Mouse (Mus musculus) hematopoietic stem cell, adult 5-6 weeks (primary cell): ENCODE data around the gene Rmnd5a. TPM values are rescaled to one million over a fixed set of nuclear protein-coding genes. Genes with fewer than 3 reads are reported as not detected.
"Not testable (repeated sequence)": the region's sequence is repeated elsewhere in the genome, so short reads cannot be mapped to it uniquely, and the experiment has no call there.

Experiments
- ATAC-seq, 2 experiments: fragments of 125-278 bp in 1 of 2; replicated peaks in 1 of 2; 2 replicates each; pipeline ENCODE4 v1.8.0; 2016 to 2017; ENCODE audit warnings: inconsistent platforms in 2 of 2, mild to moderate bottlenecking in 2 of 2, moderate number of reproducible peaks in 2 of 2, low read depth in 1 of 2, moderate TSS enrichment in 1 of 2; ENCODE audit not compliant: low FRiP score in 2 of 2, poor library complexity in 2 of 2, severe bottlenecking in 2 of 2, insufficient read depth in 1 of 2, low TSS enrichment in 1 of 2
- total RNA-seq: library from RNA; stranded (forward); fragments of 172-1452, 232-1000 nt; gene quantifications from 2 replicates; pipeline ENCODE4 v1.2.3, GENCODE M21; 2017

Rmnd5a gene
- total RNA-seq: 91.1 and 97.1 TPM in 2 replicates

DNA sequence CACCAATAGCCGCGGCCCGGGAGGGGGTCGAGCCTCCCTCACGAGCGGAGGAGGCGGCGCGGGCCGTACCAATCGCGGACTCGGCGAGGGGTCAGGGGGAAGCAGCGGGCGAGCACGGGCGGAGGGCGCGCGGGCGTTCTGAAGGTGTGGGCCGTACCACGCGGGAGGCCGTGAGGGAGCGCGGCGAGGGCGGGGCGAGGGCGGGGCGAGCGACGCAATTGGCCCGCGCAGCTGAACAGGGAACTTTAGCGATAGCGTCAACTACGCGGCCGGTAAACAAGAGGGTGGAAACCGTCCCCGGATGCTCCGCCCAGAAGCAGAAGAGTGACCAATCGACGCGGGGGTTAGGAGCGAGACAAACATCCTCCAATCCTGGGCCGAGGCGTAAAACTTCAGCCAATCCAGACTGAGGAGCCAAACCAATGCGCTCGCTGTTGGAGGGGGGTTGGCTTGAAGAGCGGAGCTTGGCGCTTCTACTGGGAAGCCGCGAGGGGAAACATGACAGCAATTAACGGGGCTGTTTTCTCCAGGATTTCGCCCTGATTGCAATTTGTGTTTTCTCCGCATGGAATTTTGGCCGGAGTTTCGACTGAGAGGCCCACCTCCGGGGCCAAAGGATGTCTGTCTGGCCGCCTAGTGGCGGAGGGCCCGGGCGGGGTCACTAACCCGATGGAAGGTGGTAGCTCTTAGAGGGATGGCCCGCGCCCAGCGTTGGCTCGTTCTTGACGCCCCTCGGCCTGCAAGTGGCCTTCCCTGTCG lies at the start of gene Rmnd5a:
Gene Rmnd5a (minus strand): TSS at position 146 of the 759 bp plus-strand sequence.
- peak; percentile 92 to 95 for ATAC-seq

DNA sequence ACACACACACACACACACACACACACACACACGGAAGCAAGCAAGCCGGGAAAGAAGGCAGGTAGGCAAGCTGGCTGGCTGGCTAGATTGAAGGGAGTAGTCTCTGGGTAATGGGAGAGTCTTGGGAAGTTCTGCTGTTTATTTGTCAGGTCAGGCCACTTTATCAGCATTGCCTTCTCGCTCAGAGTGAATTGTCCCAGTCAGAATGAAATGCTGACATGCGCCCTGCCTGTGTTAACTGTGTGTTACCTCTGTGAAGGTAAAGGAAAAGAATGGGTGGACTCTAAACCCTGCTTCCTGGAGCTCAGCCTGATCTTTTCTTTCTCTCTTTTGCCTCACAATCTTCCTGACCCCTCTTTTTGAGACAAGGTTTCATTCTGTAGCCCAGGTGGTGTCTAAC lies 47.5 kb upstream of the Rmnd5a start:
- no peak for ATAC-seq

DNA sequence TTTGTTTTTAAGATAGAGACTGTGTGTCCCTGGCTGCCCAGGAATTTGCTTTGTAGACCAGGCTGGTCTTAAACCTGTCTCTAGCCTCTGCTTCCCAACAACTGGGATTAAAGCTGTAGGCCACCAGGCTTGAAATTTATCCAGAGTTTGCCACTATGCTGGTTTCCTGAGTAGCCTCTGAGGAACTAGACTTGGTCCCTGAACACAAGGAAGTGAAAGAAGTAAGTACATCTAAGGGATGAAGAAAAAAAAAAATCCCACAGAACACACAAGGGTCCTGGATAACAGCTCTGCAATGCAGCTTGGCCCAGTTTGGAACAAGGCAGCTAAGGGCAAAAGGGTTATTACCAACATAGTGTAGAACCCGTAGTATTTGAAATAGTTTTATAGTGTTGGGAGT lies 46.4 kb upstream of the Rmnd5a start:
- ATAC-seq: no peak

DNA sequence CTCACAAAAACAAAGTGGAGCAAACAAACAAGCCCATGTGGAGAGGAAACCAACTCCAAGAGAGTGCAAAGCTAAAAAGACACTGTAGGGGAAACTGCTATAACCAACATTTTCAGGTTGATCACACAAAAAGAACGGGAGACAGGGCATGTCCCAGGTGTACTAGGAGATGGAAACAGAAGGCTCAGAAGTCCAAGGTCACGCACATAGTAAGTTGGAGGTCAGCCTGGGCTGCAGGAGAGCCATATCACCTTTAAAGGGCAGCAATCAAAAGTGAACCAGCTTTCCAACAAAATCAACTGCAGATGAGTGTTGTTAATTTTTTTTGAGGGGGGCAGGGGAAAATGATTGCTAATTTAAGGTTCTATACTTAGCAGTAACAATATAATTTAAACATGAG lies 45.8 kb upstream of the Rmnd5a start:
- ATAC-seq: no peak

DNA sequence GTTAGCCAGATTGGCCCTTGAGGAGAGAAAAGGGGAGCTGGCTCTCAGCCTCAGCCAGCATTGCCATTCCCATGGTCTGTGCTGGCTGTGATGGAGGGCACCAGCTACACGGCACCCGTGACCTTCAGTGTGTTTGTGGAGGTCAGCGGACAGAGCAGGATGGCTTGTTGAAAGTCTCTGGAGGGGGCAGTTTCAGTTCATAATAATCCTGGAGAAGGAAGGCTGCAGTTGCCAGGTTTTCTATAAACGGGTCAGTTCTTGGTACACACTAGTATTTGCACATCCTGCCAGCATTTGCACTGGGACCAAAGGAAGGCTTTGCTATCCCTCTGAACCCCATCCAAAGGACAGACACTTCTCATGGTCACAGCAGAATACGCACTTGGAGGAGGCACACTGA lies 44.8 kb upstream of the Rmnd5a start:
- no peak for ATAC-seq

DNA sequence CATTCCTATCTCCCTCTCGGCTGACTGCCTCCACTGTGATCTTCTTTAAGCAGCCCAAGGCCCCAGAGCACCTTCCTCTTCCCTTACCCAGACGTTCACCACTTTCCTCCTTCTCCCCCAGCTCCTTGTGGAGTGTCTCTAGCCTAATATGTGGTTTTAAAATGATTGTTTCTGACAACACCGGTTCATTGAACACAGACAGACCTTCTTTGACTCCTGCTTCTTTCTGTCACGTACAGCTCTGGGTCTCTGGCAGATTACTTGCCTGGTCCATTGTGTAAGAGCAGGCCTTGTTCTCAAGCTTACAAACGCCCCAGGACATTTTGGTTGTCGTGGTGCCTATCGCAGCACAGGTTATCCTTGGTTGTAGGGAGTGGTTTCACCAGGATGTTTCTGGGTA lies 40.7 kb upstream of the Rmnd5a start:
- ATAC-seq: no peak

DNA sequence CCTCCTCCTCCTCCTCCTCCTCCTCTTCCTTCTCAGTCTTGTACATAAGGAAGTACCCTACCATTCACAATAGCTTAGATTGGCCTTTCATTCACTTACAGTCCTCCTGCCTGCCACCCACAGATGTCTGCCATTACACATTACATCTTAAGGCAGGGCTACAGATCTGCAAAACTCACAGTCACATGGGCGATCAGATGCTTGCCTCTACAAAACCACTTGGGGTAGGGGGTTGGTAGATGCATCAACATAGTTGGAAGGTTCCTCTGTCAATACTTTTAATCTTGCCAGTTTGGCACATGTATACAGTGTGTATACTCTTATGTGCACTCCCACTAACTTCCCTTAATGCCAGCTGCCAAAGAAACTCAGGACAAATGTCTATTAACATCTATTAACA lies 39.7 kb upstream of the Rmnd5a start:
- ATAC-seq: no peak

DNA sequence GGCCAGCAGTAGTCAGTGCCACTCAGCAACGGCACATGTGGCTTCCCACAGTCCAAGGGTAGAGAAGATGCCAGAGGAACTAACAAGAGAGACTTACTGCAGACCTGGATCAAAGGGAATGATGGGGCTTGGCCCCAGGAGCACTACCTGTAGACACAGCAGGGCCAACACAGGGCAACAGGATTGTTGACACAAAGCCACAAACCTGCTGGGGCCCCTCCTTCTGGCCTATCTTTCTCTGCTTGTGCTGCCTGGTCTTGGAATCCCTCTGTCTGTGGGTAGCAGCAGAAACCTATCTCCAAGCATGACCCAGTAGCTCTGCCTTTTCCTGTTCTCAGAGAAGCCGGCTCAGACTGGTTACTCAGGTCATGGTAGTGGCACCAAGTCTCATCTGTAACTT lies 39.2 kb upstream of the Rmnd5a start:
- not testable (repeated sequence) for ATAC-seq

DNA sequence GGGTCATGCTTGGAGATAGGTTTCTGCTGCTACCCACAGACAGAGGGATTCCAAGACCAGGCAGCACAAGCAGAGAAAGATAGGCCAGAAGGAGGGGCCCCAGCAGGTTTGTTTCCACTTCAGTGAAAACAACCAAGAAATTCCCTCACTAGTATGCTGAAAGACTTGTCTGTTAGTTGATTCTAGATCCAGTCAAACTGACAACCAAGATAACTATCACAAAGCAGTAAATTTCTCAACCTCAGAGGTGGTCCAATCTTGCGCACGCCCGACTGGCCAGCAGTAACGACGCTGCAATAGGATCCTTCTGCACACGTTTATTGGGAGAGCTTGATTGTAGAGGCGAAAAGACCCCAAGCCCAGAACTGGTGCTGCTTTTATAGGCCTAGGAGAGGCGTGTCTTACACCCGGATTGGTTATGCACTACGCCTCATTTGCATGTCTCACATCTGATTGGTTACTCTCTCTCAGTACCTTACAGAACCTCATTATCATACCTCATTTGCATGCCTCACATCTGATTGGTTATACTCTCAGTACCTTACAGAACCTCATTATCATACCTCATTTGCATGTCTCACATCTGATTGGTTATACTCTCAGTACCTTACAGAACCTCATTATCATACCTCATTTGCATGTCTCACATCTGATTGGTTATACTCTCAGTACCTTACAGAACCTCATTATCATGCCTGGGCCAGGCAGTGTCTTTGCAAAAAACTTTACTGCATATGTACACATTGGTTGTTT lies 38.6 kb upstream of the Rmnd5a start:
- not testable (repeated sequence) for ATAC-seq

DNA sequence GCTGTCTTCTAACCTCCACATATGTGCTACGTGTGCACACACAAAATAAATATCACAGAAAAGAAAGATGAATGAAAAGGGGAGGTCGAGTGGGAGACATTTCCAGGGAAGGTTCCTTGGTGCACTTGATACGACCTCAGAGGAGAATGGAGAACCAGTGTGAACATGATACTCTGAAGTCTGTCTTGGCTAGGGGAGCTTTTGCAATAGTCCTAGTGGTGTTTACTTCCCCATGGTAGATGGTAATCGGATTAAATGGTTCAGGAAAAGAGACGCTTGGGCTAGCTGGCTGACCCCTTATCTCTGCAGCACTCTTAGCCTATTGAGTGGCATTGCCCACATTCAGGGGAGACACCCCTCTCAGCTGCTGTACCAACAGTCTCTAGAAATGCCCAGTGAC lies 36.3 kb upstream of the Rmnd5a start:
- no peak for ATAC-seq

DNA sequence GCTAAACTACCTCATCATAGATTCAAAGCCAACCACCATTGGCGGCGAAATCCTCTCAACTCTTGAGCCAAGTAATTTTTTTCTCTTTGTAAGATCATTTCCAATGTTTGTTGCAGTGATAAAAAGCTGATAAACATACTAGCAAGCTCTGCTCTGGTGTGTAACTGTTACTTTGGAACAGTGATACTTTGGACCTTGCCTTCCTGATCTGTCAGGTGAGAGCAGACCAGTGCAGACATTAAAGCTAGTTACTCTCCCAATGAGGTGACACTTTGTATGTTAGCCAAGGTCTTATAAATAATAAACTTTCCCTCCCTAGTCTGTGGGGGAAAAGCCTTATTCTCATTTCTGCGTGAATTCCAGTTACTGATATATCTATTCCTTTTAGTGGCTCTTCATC lies 35.2 kb upstream of the Rmnd5a start:
- no peak for ATAC-seq

DNA sequence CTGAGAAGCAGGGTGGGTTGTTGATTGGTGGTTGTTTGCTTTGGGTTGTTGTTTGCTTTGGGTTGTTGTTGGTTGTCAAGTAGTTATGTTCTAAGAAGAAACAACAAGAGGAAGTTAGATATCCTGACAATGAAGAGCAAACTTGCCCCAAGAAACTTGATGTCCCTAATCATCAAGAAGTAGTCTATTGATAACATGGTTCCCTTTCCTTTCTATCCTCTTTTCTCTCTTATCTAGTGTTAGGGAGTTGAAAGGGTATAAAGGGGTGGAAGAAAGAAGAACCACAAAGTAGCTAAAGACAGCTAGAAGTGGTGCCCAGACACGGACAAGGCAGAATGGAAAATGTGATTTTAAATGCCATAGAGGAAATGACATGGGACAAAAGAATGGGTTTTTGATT lies 32.3 kb upstream of the Rmnd5a start:
- ATAC-seq: no peak

DNA sequence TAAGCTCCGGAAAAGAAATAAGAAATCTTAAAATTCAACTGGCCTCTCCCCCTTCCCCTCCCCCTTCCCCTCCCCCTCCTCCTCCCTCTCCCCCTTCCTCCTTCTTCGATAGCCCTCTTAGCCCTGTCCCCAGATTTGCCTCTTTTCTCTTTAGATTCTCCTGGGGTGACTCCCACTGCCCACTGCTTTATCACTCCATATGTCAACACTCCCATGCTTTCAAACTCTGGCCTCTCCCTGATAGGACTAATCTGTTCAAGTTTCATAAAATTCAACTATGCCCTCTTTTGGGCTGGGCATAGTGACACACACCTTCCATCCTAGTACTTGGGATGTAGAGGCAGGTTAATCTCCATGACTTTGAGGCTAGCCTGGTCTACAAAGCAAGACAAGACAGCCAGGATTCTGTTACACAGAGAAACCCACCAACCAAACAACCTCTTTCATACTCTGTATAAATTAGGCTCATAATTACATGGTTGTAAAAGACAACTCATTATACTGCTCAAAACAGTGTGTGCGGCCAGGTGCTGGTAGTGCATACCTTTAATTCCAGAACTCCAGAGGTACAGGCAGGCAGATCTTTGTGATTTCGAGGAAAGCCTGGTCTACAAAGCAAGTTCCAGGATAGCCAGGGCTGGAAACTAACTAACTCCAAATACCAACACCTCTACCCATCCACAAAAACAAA lies 31.5 kb upstream of the Rmnd5a start:
- no peak for ATAC-seq

DNA sequence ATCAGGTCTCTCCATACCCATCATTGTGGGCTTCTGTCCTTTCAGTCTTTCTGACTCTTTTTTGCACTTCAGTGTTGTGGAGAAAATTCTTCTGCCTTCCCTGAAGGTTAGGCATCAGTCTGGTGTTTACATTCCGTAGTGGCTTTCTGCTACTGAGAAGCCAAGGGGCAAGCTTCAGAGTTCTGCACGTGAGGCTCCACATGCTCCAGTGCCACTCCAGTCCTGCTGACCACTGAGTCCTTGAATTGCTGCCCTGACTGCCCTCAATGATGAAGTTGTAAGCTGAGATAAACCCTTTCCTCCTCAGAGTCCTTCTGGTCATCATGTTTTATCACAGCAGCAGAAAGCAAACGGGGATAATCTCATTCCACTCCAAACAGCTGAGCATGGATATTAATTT lies 28.9 kb upstream of the Rmnd5a start:
- ATAC-seq: no peak

DNA sequence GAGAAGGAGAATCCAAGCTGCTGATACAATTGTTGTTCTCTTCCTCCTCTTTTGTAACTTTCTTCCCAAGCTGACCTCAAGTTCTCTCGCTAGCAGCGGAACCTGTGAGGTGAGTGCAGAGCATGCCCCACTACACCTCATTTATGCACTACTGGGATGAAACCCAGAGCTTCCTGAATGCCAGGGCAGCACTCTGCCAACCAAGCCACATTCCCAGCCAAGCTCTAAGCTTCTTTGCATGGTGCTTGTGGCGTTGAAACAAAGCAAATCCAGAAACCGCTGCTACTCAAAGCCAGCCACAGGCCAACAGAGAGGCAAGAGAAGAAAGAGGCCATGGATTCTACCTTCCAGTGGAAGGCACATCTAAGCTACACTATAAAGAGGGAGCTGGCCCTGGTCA lies 27.3 kb upstream of the Rmnd5a start:
- no peak; a peak in 1 of 4 replicates for ATAC-seq

DNA sequence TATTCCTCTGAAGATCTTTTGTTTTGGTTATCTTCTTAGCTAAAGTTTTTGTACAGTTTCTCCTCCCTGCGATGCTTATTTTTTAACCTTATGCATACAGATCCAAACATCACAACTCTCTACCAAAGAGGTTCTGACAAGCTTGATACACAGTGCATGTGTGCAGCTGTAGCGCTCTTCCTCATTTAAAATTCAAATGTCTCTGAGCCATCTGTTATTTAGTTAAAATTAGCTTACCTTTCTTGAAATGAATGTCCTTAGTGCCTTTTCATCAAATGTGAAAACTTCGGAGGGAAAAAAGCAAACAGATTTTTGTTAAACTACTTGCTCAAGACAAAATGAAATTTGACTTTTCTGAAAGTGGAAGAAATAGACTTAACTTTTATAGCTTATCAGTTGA lies 24.7 kb upstream of the Rmnd5a start:
- no peak for ATAC-seq

DNA sequence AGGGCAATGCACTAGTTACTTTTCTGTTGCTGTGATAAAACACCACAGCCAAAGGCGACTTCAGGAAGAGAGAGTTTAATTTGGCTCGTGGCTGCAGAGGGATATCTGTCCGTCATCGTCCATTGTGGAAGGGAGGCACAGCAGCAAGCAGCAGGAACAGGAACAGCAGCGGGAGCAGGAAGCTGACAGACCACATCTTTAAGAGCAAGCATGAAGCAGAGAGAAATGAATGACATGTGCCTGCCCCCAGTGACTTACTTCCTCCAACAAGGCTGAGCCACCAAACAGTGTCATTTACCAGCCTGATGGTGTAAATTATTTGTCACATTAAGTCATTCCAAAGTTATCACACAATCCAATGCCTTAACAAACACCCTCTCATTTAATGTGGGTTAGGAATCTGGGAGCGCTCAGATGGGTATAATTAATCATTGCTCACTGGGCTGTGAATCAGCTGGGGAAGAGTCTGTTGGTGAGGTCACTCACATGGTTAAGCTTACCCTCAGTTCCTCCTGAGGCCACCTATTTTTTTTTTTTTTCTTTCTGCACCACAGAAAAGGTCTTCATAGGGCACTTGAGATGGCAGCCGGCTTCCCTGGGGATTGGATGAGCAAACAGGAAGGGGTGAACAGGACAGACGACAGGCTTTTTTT lies 17.6 kb upstream of the Rmnd5a start:
- no peak for ATAC-seq
